Mouse (Mus musculus) fat pad, adult 2 months (tissue): ENCODE data around the gene Olfr896-ps1.

Experiments
- DNase-seq: peaks from one replicate; pipeline ENCODE4 v3.0.0-alpha.2; 2011; ENCODE audit warnings: low read depth, low spot score; ENCODE audit errors: extremely low read depth

Olfr896-ps1 gene

GRCm38 (mm10) chr9:38290807-38291206 lies at the start of gene Olfr896-ps1:
TSS of gene Olfr896-ps1 (plus strand) at chr9:38291107.
- no peak for DNase-seq

- DNase-seq = no peak
Observed at GRCm38 (mm10) chr9:38252474-38252873, 38.4 kb upstream of the Olfr896-ps1 start, which contains the start of gene Olfr143. TSS of gene Olfr143 (plus strand) at chr9:38252774.

- no peak for DNase-seq
Observed at GRCm38 (mm10) chr9:38267551-38267950, 23.4 kb upstream of the Olfr896-ps1 start, which contains the start of gene Olfr895. TSS of gene Olfr895 (plus strand) at chr9:38267851.

GRCm38 (mm10) chr9:38328760-38329159 lies 37.9 kb downstream of the Olfr896-ps1 start, which contains the start of gene Olfr25:
TSS of gene Olfr25 (plus strand) at chr9:38329060.
- DNase-seq = no peak
